Mouse (Mus musculus) kidney, postnatal 36 days (tissue): ENCODE results near the gene Foxn3.
"Not testable (repeated sequence)": the region's sequence is repeated elsewhere in the genome, so short reads cannot be mapped to it uniquely, and the experiment has no call there.

Experiments
- DNase-seq, 2 experiments: peaks; one replicate each; pipeline ENCODE4 v3.0.0; 2021 to 2022; ENCODE audit warnings: mixed read lengths in 2 of 2

The Foxn3 gene

GRCm38 (mm10) chr12:99208251-99208650 lies 355.1 kb downstream of the Foxn3 start:
- peak in 1 of 2 experiments; percentile 23 for DNase-seq

- DNase-seq, result no peak
These were observed 356.3 kb downstream of the Foxn3 start for GRCm38 (mm10) chr12:99207014-99207612.

- no peak for DNase-seq
These were observed 357.6 kb downstream of the Foxn3 start for GRCm38 (mm10) chr12:99205734-99206133.

GRCm38 (mm10) chr12:99199124-99199483 lies 364.3 kb downstream of the Foxn3 start:
- peak; percentile 69 to 71 for DNase-seq

GRCm38 (mm10) chr12:99198428-99199123 lies 364.8 kb downstream of the Foxn3 start:
- peak in 1 of 2 experiments; percentile 18 for DNase-seq

GRCm38 (mm10) chr12:99197031-99197430 lies 366.4 kb downstream of the Foxn3 start:
- DNase-seq, result no peak

- DNase-seq, result no peak
These were observed 367.7 kb downstream of the Foxn3 start for GRCm38 (mm10) chr12:99195655-99196054.

- not testable (repeated sequence) for DNase-seq
These were observed 369.3 kb downstream of the Foxn3 start for GRCm38 (mm10) chr12:99194120-99194519.

GRCm38 (mm10) chr12:99187671-99188070 lies 375.7 kb downstream of the Foxn3 start:
- peak; percentile 15 to 28 for DNase-seq

GRCm38 (mm10) chr12:99186239-99186638 lies 377.1 kb downstream of the Foxn3 start:
- DNase-seq, result no peak

- DNase-seq, result no peak
These were observed 380.1 kb downstream of the Foxn3 start for GRCm38 (mm10) chr12:99183261-99183792.

GRCm38 (mm10) chr12:99182338-99182737 lies 381.0 kb downstream of the Foxn3 start:
- DNase-seq, result no peak

GRCm38 (mm10) chr12:99180234-99180824 lies 383.1 kb downstream of the Foxn3 start:
- no peak for DNase-seq

GRCm38 (mm10) chr12:99174979-99175621 lies 388.3 kb downstream of the Foxn3 start:
- DNase-seq, result no peak

- no peak for DNase-seq
These were observed 391.2 kb downstream of the Foxn3 start for GRCm38 (mm10) chr12:99172170-99172569.

- no peak for DNase-seq
These were observed 393.5 kb downstream of the Foxn3 start for GRCm38 (mm10) chr12:99169925-99170324.

- no peak for DNase-seq
These were observed 397.3 kb downstream of the Foxn3 start for GRCm38 (mm10) chr12:99166091-99166490.

GRCm38 (mm10) chr12:99163342-99163682 lies 400.1 kb downstream of the Foxn3 start:
- no peak for DNase-seq

- no peak for DNase-seq
These were observed 400.6 kb downstream of the Foxn3 start for GRCm38 (mm10) chr12:99162639-99163341.

GRCm38 (mm10) chr12:99162188-99162587 lies 401.2 kb downstream of the Foxn3 start:
- DNase-seq, result peak; percentile 22 to 27

- no peak for DNase-seq
These were observed 403.3 kb downstream of the Foxn3 start for GRCm38 (mm10) chr12:99160061-99160460.

GRCm38 (mm10) chr12:99155904-99156303 lies 407.5 kb downstream of the Foxn3 start:
- DNase-seq, result no peak

- DNase-seq, result no peak
These were observed 409.2 kb downstream of the Foxn3 start for GRCm38 (mm10) chr12:99154230-99154629.
